Mouse (Mus musculus): Measurements from ENCODE around the gene Zfp422. TPM values are rescaled to one million over a fixed set of nuclear protein-coding genes. Genes with fewer than 3 reads are reported as not detected.

Zfp422 gene
- polyA plus RNA-seq, 1 experiment from 2014 or later = 228 TPM

DNA sequence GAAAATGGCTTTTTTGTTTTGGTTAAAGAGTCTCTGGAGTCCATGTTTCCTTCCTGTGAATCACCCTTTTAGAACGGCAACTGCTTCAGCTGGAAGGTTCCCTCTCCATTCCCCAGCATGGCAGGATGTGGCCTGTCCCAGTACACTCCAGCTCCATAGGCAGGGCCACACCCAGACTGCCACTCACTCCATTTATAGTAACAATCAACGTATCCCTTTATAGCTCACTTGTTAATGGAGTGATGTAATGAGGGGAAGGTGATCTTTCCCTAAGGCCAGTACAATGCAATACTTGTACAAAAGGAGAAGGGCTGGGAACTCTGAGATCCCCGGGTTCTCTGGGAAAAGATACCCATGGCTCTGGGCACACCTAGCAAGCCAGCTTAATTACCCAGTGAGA is 15.5 kb upstream of the Zfp422 start:
- Histone ChIP-seq H3K36me3 (no peaks in the 10 kb centered on the region), H3K27ac (no peak overlapping the region), H3K27me3 (no peaks in the 10 kb centered on the region), H3K4me3 (no peak overlapping the region), H3K9me3 (no peaks in the 10 kb centered on the region), H3K9ac (no peak overlapping the region), H3K4me2 (replicated peaks) (no peak overlapping the region), H3K4me1 (no peaks in the 10 kb centered on the region)
- no peak for ATAC-seq (ENCODE audit: low FRiP score, low read depth)
- 43% methylated on average over 3 of the region's 3 CpGs for WGBS

DNA sequence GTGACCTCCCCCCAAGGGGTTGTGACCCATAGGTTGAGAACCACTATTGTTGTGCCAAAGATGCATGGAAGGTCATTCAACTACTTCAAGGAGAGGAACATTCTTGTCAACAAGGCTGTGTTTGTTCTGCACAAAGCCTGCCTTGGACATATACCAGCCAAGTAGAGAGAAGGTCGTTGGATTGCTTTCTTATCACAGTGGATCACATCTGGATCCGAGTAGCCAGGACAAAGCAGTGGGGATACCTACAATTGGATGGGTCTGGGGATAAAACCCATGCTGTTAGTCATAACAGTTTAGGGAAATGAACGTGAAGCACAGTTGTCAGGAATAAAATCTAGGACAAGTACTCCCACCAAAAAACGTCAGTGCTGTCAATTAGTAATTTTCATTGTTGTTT is 15.1 kb upstream of the Zfp422 start:
- no peak for ATAC-seq (ENCODE audit: low FRiP score, low read depth)
- Histone ChIP-seq H3K4me3 (no peak overlapping the region), H3K9ac (no peak overlapping the region), H3K4me2 (replicated peaks) (no peak overlapping the region), H3K36me3 (no peaks in the 10 kb centered on the region), H3K27ac (no peak overlapping the region), H3K9me3 (no peaks in the 10 kb centered on the region), H3K4me1 (no peaks in the 10 kb centered on the region), H3K27me3 (no peaks in the 10 kb centered on the region)
- 76% methylated on average over 4 of the region's 4 CpGs for WGBS

DNA sequence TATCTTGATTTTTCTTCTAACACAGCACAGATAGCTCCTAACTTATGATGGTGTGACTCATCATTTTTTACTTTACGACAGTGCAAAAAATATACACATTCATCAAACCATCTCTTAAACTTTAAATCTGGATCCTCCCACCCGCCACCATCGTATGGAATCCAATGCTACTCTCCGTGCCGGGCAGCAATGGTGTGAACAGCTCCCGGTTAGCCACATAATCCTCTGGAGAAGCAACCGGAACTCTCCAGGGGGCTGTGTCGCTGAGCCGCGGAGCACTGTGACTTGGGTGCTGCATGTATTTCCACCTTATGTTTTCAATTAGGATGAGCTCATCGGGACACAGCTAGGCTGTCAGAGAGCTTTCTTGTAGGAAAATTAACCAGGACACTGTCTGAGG is 14.1 kb upstream of the Zfp422 start:
- Histone ChIP-seq H3K9me3 (no peaks in the 10 kb centered on the region), H3K9ac (no peak overlapping the region), H3K27me3 (no peaks in the 10 kb centered on the region), H3K36me3 (no peaks in the 10 kb centered on the region), H3K4me3 (no peak overlapping the region), H3K27ac (no peak overlapping the region), H3K4me1 (no peaks in the 10 kb centered on the region), H3K4me2 (replicated peaks) (no peak overlapping the region)
- no peak for ATAC-seq (ENCODE audit: low FRiP score, low read depth)
- WGBS = 64% methylated on average over 11 of the region's 11 CpGs

DNA sequence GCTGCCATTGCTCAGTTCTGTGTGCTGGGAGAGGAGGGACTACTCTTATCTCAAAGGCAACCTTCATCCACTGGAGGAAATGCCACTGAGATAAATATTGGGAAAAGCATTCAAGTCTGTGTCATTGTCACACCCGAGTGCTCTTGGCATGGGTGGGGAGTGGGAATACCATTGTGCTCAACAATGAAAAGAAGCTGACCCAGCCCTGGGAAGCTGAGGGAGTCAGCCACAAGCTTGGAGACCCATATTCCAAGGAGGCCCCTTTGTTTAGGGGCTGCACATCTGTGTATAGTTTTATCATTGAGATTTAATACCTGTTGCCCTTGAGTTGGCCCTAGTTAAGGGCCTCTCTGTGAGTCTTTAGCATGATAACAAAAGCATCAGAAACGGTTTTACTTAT is 10.9 kb upstream of the Zfp422 start:
- Histone ChIP-seq H3K27me3 (no peaks in the 10 kb centered on the region), H3K36me3 (no peaks in the 10 kb centered on the region), H3K27ac (no peak overlapping the region), H3K9ac (no peak overlapping the region), H3K4me3 (no peak overlapping the region), H3K4me1 (peaks cover 6% of the 10 kb centered on the region; the same call in 1 of the 2 replicates), H3K4me2 (replicated peaks) (no peak overlapping the region), H3K9me3 (no peaks in the 10 kb centered on the region)
- no peak for ATAC-seq (ENCODE audit: low FRiP score, low read depth)
- WGBS = 72% methylated on average over 2 of the region's 2 CpGs

DNA sequence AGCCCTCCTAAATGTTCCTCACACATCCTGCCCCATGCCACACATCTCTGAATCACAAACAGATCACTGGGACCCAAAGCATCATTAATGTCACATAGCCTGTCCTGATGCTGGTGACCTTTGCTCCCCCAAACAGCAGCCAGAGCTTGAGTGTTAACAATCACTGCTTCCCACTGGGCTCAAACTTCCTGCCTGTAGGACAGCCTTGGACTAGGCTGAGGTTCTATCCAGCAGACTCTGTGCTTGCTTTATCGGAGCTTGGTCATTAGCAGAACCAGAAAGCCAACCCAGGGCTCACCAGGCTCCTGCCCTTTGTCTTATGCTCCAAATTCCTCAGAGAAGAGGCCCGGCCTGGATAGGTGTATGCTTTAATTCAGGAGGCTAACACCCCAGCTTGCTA is 10.1 kb upstream of the Zfp422 start:
- H3K36me3 ChIP-seq = no peaks in the 10 kb centered on the region
- peaks cover 6% of the 10 kb centered on the region; the same call in 1 of the 2 replicates for H3K4me1 ChIP-seq
- no peak overlapping the region for H3K27ac ChIP-seq
- H3K4me3 ChIP-seq = no peak overlapping the region
- 74% methylated on average over 2 of the region's 2 CpGs for WGBS
- H3K9me3 ChIP-seq = no peaks in the 10 kb centered on the region
- H3K27me3 ChIP-seq = no peaks in the 10 kb centered on the region
- no peak overlapping the region for H3K9ac ChIP-seq
- no peak overlapping the region for H3K4me2 ChIP-seq (replicated peaks)
- ATAC-seq (ENCODE audit: low FRiP score, low read depth) = no peak

DNA sequence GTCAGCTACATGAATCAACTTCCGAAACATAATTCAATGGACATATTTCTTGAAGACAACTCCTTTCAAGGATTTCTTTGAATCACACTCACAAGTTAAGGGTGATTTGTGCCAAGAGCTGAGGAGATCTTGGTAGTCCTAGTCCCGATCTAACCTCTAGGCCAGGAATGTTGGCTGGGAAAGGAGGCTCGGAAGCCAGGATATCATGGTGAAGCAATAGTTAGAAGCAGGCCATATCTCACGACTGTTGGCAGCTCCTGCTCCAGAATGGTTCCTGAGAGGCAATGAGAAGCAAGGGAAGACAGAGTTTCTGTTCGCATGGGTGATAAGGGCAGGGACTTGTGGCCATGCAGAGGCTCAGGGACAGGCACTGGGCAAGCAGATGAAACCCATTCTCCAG is 8.7 kb upstream of the Zfp422 start:
- WGBS = 86% methylated on average over 5 of the region's 5 CpGs
- Histone ChIP-seq H3K36me3 (no peaks in the 10 kb centered on the region), H3K9me3 (no peaks in the 10 kb centered on the region), H3K27me3 (no peaks in the 10 kb centered on the region), H3K9ac (no peak overlapping the region), H3K4me1 (peaks cover 6% of the 10 kb centered on the region; the same call in 1 of the 2 replicates), H3K4me2 (replicated peaks) (no peak overlapping the region), H3K27ac (no peak overlapping the region), H3K4me3 (no peak overlapping the region)
- no peak for ATAC-seq (ENCODE audit: low FRiP score, low read depth)

DNA sequence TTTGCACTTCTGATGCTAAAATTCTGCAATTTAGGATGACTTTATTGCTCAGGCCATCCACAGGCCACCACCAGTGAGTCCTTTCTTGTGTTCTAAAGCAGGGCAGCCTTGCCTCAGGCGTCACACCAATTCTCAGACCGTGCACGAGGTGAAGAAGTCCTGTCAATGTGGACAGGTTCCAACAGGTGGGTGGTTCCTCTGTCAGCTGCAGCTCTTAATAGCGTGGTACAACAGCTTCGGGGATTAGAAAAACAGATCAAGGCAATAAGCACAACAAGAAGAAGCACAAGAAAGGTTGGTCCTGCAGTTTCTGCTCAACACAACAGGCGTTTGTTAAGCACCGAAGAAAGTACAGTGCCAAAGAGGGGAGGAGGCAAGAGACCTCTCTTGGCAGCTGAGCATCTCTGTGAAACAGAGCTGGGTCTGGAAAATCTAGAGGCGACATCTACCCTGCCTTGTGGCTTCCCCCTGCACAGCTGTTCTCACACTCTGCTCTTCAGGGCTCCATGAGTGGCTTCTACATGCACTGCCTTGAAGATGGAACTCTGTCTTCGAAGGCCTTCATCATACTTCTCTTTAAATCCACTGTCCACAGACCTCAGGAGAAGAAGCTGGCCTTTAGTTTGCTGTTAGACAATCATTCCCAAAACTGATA is 7.9 kb upstream of the Zfp422 start:
- Histone ChIP-seq H3K9me3 (no peaks in the 10 kb centered on the region), H3K27ac (no peak overlapping the region), H3K27me3 (no peaks in the 10 kb centered on the region), H3K4me2 (replicated peaks) (no peak overlapping the region), H3K4me3 (no peak overlapping the region), H3K9ac (no peak overlapping the region), H3K4me1 (peaks cover 6% of the 10 kb centered on the region; the same call in 1 of the 2 replicates), H3K36me3 (no peaks in the 10 kb centered on the region)
- peak; percentile 63; the same call in 1 of the 2 replicates for ATAC-seq (ENCODE audit: low FRiP score, low read depth)
- WGBS = 64% methylated on average over 9 of the region's 9 CpGs

DNA sequence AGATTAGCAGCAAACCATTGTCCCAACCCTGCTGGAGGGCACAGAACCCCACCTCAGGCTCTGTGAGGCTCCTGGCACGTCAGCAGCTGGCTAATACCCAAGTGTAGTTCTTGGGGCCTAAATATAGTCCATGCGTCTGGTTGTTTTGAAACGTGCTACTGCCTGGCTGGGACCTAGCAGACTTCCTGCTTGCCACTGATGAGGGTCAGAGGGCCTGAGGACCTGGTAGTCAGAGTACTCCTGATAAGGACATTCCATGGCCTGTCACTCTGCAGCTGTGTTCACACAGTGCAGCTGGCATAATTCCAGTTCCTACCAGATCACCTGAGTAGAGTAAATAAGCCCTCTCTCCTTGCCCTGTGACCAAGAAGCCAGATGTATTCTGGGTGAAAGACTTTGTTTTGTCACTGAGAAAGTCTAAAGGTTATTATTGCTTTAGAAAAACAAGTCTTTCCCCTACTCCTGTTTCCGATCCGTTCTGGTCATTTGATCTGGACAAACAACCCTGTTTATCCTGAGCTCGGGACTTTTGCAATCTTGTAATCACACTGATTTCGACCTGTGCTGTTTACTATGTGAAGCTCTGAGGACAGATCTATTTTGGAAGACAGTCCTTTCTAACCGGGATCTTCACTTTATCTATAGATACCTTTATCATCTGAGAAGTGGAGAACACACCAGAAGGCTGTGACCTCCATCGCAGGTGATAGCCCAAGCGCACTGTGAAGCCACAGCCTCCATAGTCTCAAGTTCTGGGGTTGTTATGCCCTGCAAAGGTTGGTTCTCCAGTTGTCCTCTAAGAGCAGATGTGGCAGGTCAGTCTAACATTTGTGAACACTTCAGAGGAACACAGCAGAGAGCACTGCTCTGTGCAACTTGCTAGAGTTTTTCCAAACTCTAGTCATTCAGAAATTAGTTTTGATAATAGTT is 6.7 kb upstream of the Zfp422 start:
- ATAC-seq (ENCODE audit: low FRiP score, low read depth) = peak; percentile 57
- H3K4me3 ChIP-seq = no peak overlapping the region
- H3K4me2 ChIP-seq (replicated peaks) = no peak overlapping the region
- H3K9me3 ChIP-seq = no peaks in the 10 kb centered on the region
- no peaks in the 10 kb centered on the region for H3K36me3 ChIP-seq
- H3K27ac ChIP-seq = 0 out of 2 replicates have a peak overlapping the region, but pooled peaks have one; percentile 22
- no peaks in the 10 kb centered on the region for H3K27me3 ChIP-seq
- H3K4me1 ChIP-seq = peaks cover 6% of the 10 kb centered on the region; the same call in 1 of the 2 replicates
- H3K9ac ChIP-seq = no peak overlapping the region
- 67% methylated on average over 10 of the region's 10 CpGs for WGBS

DNA sequence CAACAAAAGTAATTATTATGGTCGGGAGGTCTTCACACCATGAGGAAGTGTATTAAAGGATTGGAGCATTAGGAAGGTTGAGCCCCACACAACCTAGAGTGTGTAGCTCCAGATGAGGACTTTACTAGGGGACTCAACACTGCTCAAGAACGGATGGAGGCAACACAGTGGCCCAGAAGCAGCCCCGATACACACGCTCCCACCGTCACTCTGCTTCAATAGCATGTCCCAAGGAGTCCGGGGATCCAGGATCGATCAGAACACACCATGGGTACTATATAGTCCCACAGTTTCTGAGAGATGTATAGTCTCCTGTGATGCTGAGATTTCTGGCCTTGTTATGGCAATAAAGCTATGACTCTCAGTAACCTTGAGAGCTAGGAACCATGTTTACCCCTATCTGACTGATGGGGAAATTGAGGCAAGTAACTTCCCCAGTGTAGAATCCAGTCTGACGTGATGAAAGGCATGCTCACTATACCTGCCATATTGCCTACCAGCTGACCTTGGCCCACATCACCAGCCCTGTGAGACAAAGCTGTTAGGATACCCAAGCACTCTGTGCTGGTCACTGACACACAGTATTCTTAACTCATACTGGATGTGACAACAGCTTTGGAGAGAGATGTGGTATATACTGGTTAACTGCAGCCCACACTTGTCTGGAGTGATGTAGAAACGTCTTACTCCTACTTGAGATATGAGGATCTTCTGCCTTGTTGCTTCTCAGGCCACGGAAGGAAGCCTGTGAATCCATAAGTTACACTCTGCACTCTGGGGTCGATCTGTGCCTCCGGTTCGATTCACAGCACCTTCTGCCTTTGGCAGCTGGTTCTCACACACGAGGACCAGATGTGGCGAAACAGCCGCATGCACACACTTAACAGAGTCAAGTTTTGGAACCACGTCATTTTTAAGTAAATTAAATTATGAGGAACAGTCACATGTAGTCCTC is 5.2 kb upstream of the Zfp422 start:
- Histone ChIP-seq H3K4me2 (replicated peaks) (no peak overlapping the region), H3K4me1 (peaks cover 6% of the 10 kb centered on the region; the same call in 1 of the 2 replicates), H3K27ac (no peak overlapping the region), H3K27me3 (no peaks in the 10 kb centered on the region), H3K4me3 (no peak overlapping the region), H3K36me3 (no peaks in the 10 kb centered on the region), H3K9ac (no peak overlapping the region), H3K9me3 (no peaks in the 10 kb centered on the region)
- 89% methylated on average over 17 of the region's 17 CpGs for WGBS
- no peak for ATAC-seq (ENCODE audit: low FRiP score, low read depth)

DNA sequence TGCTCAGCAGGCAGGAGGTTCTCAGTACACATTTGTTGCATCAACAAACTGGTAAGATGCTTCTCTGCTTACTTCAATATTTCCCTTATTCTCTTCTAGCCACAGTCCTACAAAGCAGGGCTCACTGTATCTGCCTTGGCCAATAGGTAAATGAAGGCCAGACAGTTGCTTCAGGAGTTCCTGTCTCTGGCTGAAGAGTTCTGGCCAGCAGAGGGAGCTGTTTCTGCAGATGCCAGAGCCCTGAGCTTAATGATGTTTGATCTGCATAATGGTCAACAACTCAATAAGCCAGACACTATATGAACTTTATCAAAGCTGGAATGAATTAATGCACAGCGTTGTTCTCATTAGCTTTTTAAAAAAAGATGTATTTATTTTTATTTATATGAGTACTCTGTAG is 3.3 kb upstream of the Zfp422 start:
- Histone ChIP-seq H3K9me3 (no peaks in the 10 kb centered on the region), H3K4me2 (replicated peaks) (no peak overlapping the region), H3K27me3 (no peaks in the 10 kb centered on the region), H3K9ac (no peak overlapping the region), H3K36me3 (peaks cover under 1% of the 10 kb centered on the region; the same call in 1 of the 2 replicates), H3K4me3 (no peak overlapping the region), H3K27ac (no peak overlapping the region), H3K4me1 (peaks cover 11% of the 10 kb centered on the region; the same call in 1 of the 2 replicates)
- WGBS = 56% methylated on average over 1 of the region's 1 CpGs
- no peak for ATAC-seq (ENCODE audit: low FRiP score, low read depth)

DNA sequence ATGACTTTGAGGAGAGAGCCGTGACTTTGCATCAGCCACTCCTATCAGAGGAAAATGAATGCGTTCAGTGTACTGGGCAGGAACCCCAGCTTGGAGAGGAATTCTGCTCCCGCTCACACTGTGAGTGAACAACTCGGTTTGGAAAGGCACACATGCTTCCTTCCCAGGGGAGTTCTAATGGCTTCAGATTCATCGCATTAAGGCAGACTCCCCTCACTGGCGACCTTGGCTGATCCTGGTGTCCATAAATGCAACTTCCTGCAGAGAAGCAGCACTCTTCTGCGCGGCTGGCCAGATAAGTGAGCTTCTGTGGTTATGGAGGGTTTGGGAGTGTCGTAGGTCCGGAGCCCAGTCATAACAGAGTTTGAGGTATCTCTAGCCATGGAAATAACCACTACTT is 967 bp upstream of the Zfp422 start:
- 0 out of 2 replicates have a peak, but pooled peaks cover 7% of the 10 kb centered on the region for H3K4me1 ChIP-seq
- peaks cover 19% of the 10 kb centered on the region for H3K36me3 ChIP-seq
- H3K9ac ChIP-seq = no peak overlapping the region
- H3K9me3 ChIP-seq = no peaks in the 10 kb centered on the region
- no peak overlapping the region for H3K27ac ChIP-seq
- 0 out of 2 replicates have a peak overlapping the region, but pooled peaks have one; percentile 78 for H3K4me2 ChIP-seq (replicated peaks)
- H3K27me3 ChIP-seq = no peaks in the 10 kb centered on the region
- no peak overlapping the region for H3K4me3 ChIP-seq
- ATAC-seq (ENCODE audit: low FRiP score, low read depth) = no peak
- 89% methylated on average over 10 of the region's 10 CpGs for WGBS
